ENCODE assay signal across 8 mouse cellular contexts in the genomic region with DNA sequence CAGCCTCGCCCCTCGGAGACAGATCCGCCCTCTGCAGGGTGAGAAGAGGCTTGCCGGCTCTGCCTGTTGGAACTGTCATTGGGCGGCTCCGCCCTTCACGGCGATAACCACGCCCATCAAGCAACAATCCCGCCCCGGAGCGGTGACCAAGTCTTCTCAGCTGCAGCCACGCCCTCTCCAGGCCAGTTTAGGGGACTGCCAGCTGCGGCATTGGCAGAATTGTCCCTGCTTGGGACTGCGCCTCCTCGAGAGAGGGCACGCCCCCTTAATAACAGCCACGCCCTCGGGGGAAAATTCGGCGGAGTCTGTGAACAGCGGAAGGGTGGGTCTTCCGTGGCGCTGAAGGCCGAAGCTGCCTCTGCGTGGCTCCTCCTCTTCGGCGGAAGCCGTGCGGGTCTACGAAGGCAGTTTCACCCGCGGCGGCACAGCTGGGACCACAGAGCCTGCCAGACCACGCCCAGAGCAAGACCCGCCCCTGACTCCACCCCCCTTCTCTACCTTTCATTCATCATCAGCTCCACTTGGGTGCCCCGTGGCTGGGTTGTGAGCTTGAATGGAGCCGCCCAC. TPM values are rescaled to one million over a fixed set of nuclear protein-coding genes. Genes with fewer than 3 reads are reported as not detected.
DNase-seq lines count a peak whose midpoint lies in the region; ATAC-seq lines count a peak whose summit lies in the region.

No protein-coding gene starts in this region.

- ATAC-seq in forebrain, embryonic 14.5 days = peak; percentile 97
- peak; percentile 97 for ATAC-seq in neural tube, embryonic 15.5 days (ENCODE audit: low FRiP score)

- H3K4me1 ChIP-seq in forebrain, embryonic 14.5 days (ENCODE audit: control insufficient read depth, insufficient read depth, low read length) = peaks cover 9% of the 10 kb centered on the region
- peaks cover 31% of the 10 kb centered on the region for H3K4me1 ChIP-seq in neural tube, embryonic 15.5 days

- peak; percentile 99 for DNase-seq in ES-CJ7 (ENCODE audit: low read depth, low spot score)
- DNase-seq in cerebellum, adult 11 months = peak; percentile 97
- DNase-seq in forebrain, embryonic 14.5 days (ENCODE audit: low spot score) = peak; percentile 99
- peak; percentile 98 to 99 for DNase-seq in heart, postnatal 14 days
- DNase-seq in layer of hippocampus, adult 11-12 months (ENCODE audit: low spot score) = peak; percentile 99
- peak; percentile 100 for DNase-seq in lung, adult 18-20 months
- DNase-seq in testis, postnatal 14 days (ENCODE audit: low spot score) = peak; percentile 99

- intact Hi-C loops in heart, postnatal 14 days (cut with DNase I) = loop anchor here (5.0 kb wide), 1 partner anchor 52 kb away; a partner anchor contains a TSS

- H3K27ac ChIP-seq in forebrain, embryonic 14.5 days (ENCODE audit: low read depth, low read length) = peak overlapping the region; percentile 82; the same call in 1 of the 2 replicates
- H3K27ac ChIP-seq in neural tube, embryonic 15.5 days (replicated peaks) = peak overlapping the region; percentile 89

- no peaks in the 10 kb centered on the region for H3K27me3 ChIP-seq in forebrain, embryonic 14.5 days (replicated peaks; ENCODE audit: control insufficient read depth, insufficient read depth, low read length)
- H3K27me3 ChIP-seq in neural tube, embryonic 15.5 days (replicated peaks) = no peaks in the 10 kb centered on the region

- H3K9me3 ChIP-seq in forebrain, embryonic 14.5 days (replicated peaks; ENCODE audit: control insufficient read depth, low read length) = no peaks in the 10 kb centered on the region
- no peaks in the 10 kb centered on the region for H3K9me3 ChIP-seq in neural tube, embryonic 15.5 days (replicated peaks)

- peak overlapping the region; percentile 46 for H3K9ac ChIP-seq in forebrain, embryonic 14.5 days (ENCODE audit: low read length)
- H3K9ac ChIP-seq in neural tube, embryonic 15.5 days (replicated peaks) = peak overlapping the region; percentile 39

- peak overlapping the region; percentile 92 for H3K4me2 ChIP-seq in forebrain, embryonic 14.5 days (ENCODE audit: low read length)
- peak overlapping the region; percentile 59 for H3K4me2 ChIP-seq in neural tube, embryonic 15.5 days

- H3K36me3 ChIP-seq in forebrain, embryonic 14.5 days (ENCODE audit: control insufficient read depth, insufficient read depth, low read length) = peaks cover 19% of the 10 kb centered on the region
- peaks cover 29% of the 10 kb centered on the region for H3K36me3 ChIP-seq in neural tube, embryonic 15.5 days

- peak overlapping the region; percentile 85 for H3K4me3 ChIP-seq in forebrain, embryonic 14.5 days (ENCODE audit: low read depth, low read length)
- H3K4me3 ChIP-seq in neural tube, embryonic 15.5 days (replicated peaks) = peak overlapping the region; percentile 96

- WGBS in forebrain, embryonic 14.5 days = 0% methylated on average over 37 of the region's 38 CpGs
- WGBS in neural tube, embryonic 15.5 days = under 1% methylated on average over 38 of the region's 38 CpGs

RNA-seq across cellular contexts. Expression of a gene that starts 0.4 kb away (rescaled TPM):
- 14.0 and 16.4 TPM in 2 replicates for polyA plus RNA-seq in forebrain, embryonic 14.5 days (2014; fragmentation: Nextera tagmentation; extraction: Ambion mirVana)
- total RNA-seq in heart, postnatal 14 days (2021) = 1 to 10 TPM; 7.3 to 8.1 TPM
- 22.7 and 27.1 TPM in 2 replicates for polyA plus RNA-seq in neural tube, embryonic 15.5 days (2015; fragmentation: Nextera tagmentation; extraction: Ambion mirVana)

RNA-seq across cellular contexts. Expression of a gene that starts 49.5 kb away (rescaled TPM):
- 402 and 418 TPM in 2 replicates for polyA plus RNA-seq in forebrain, embryonic 14.5 days (2014; fragmentation: Nextera tagmentation; extraction: Ambion mirVana)
- total RNA-seq in heart, postnatal 14 days (2021) = 100 to 1,000 TPM; 165 to 170 TPM
- polyA plus RNA-seq in neural tube, embryonic 15.5 days (2015; fragmentation: Nextera tagmentation; extraction: Ambion mirVana) = 317 and 361 TPM in 2 replicates

RNA-seq across cellular contexts. Expression of a gene that starts 58.3 kb away (rescaled TPM):
- 4.1 and 6.0 TPM in 2 replicates for polyA plus RNA-seq in forebrain, embryonic 14.5 days (2014; fragmentation: Nextera tagmentation; extraction: Ambion mirVana)
- 100 to 1,000 TPM; 409 to 606 TPM for total RNA-seq in heart, postnatal 14 days (2021)
- 25.8 and 51.6 TPM in 2 replicates for polyA plus RNA-seq in neural tube, embryonic 15.5 days (2015; fragmentation: Nextera tagmentation; extraction: Ambion mirVana)

Comparison
In these comparisons a context has a peak if more than half of its experiments do, and no peak if none do; other contexts are left out.
1. Peak in every context shown above with its lines: DNase-seq, ATAC-seq, H3K4me3 ChIP-seq and H3K27ac ChIP-seq.